Mouse (Mus musculus) urinary bladder, postnatal 36 days (tissue): ENCODE results near the gene Prr14.
"Not testable (repeated sequence)": the region's sequence is repeated elsewhere in the genome, so short reads cannot be mapped to it uniquely, and the experiment has no call there.

ENCODE experiments used
- DNase-seq, 2 experiments: peaks; one replicate each; pipeline ENCODE4 v3.0.0; 2022; ENCODE audit warnings: low spot score in 2 of 2, mixed read lengths in 1 of 2

Prr14 gene

DNA sequence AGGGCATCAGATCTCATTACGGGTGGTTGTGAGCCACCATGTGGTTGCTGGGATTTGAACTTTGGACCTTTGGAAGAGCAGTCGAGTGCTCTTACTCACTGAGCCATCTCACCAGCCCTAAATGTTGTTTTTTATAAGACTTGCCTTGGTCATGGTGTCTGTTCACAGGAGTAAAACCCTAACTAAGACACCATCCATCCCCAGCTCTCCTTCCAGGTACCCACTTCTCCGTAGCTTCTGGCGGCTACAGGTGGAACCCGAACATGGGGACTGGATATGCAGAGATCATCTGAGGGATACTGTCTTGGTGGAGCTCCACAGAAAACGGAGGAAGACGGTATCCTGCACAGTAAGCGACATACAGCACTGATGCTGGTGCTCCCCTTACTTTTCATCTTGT, at the start of gene Prr14:
Prr14 (plus strand) TSS at position 301 of the 400 bp plus-strand sequence.
- not testable (repeated sequence) for DNase-seq

DNA sequence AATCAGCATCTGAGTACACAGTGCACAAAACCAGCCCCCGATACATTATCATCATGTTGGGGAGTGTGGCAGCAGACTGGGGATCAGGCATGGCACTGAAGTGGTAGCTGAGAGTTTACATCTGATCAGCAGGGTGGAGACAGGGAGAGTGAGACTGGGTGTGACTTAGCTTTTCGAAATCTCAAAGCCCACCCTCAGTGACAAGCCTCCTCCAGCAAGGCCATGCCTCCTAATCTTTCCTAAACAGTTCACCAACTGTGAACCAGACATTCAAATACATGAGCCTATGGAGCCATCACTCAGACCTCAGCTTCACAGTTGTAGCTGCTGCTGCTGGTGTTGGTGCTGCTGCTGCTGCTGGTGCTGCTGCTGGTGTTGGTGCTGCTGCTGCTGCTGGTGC, 48.0 kb upstream of the Prr14 start:
- DNase-seq = no peak

DNA sequence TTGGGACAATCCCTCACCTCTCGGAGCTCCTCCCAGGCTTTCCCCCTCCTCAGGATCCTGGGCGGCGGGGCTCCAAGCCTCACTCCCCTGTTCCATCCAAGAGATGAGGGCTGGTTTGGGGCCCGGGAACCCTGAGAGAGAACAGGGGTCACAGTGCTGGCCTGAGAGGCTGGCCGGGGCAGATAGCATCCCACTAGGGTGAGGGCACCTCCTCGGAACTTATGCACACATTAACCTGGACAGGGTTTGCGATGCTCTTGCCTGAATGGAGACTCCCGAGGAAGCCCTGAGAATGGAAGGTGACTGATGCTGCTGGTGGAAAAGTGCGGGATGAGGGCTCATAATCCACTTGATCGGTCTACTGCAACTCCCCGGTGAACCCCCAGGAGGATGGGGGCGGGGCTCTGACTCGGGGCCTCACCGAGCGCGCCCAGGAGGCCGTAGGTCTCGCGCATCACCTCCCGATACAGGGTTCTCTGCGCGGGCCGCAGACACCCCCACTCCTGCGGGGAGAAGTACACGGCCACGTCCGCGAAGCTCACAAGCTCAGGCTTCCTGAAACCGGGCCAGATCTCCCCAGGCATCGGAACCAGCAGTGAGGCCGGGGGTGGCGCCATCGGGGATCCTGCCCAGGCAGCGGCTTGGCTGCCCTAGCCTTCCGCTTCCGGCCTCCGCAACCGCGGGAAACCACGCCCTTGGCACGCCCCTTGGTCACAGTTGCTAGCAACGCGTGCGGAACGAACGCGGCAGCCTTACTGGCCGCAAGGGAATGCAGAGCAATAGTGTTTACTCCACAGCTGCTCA, 37.8 kb upstream of the Prr14 start, which contains the start of gene Zfp688:
Zfp688 (minus strand) TSS at position 681 of the 804 bp plus-strand sequence.
- DNase-seq = peak; percentile 94 to 97

DNA sequence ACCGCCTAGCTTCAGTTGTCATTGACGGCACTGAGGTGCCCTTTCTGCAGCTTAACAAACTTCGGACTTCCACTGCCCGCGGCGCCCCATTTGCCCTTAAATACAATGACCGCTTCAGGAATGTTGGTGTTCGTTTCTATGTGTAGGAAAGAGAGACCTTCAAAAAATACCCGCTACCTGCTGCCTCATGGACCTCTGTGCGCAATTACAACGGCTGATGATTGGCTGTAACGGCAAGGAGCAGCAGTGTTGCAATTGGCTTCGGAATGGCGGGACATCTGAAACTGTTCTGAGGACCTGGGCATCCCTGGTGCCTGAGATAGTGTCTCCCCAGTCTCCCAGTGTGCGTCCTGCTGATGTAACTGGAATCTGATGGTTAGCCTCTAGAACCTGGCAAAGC, 37.2 kb upstream of the Prr14 start:
- no peak for DNase-seq

DNA sequence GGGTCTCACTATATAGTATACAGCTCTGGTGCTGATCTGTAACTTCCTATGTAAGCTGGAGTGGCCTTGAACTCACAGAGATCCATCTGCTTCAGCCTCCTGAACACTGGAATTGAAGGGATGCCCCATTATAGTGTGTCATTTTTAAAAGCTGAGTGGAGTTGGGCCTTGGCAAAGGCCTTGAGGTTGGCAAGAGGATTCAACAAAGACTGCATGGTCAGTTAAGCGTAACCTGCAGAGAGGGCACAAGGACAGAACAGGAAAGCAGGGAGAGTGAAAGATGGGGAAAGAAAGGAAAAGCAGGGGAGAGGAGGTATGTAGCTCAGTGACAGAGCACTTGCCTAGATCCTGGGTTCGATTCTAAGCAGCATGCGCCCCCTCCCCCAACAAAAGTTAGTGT, 34.1 kb upstream of the Prr14 start:
- DNase-seq = no peak

DNA sequence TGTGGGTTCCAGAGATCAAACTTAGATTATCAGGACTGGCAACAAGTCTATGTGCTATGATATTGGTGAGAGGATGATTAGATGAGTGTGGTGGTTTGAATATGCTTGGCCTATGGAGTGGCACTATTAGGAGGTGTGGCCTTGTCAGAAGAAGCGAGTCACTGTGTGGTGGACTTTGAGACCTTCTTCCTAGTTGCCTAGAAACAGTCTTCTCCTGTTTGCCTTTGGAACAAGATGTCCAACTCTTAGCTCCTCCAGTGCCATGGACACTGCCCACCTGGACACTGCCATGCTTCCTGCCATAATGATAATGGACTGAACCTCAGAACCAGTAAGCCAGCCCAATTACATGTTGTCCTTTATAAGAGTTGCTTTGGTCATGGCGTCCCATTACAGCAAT, 33.5 kb upstream of the Prr14 start:
- DNase-seq = no peak

DNA sequence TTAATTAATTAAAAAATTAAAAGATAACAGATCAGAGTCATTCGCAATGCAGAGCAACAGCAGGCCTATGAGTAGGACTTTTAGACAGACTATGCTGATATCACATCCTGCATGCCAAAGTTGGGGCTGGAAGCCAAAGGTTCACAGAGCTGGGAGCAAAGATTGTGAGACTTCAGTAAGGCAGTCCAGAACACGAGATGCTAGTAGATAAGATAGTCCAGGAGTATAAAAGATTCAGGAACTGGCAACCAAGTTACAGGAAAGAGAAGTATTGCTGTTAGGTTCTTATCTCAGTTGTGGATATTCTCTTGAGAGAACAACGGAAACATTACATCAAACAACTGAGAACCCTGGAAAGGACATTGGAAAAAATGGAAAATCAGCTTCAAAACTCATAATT, 33.1 kb upstream of the Prr14 start:
- DNase-seq = no peak

DNA sequence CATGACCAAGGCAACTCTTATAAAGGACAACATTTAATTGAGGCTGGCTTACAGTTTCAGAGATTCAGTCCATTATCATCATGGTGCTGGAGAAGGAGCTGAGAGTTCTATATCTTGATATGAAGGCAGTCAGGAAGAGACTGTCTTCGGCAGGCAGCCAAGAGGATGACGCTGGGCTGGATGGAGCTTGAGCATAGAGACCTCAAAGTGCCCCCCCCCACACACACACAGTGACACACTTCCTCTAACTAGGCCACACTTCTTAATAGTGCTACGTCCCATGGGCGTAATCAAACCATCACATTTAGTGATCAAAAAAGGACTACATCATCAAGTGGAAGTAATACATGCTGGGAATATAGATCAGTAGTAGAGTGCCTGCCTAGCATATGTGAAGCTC, 24.2 kb upstream of the Prr14 start:
- no peak for DNase-seq

DNA sequence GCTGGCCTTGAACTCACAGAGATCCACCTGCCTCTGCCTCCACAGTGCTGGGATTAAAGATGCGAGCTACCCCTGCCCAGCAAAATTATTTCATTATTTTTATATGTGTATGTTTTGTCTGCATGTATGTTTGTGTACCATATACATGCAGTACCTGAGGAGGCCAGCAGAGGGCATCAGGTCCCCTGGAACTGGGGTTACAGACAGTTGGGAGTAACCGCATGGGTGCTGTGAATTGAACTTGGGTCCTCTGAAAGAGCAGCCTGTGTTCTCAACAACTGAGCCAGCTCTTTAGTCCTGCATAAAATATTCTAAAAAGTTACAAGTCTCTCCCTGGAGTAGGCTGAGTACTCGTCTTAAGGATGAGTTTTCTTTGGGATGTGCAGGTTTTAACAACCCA, 21.7 kb upstream of the Prr14 start:
- DNase-seq = no peak

DNA sequence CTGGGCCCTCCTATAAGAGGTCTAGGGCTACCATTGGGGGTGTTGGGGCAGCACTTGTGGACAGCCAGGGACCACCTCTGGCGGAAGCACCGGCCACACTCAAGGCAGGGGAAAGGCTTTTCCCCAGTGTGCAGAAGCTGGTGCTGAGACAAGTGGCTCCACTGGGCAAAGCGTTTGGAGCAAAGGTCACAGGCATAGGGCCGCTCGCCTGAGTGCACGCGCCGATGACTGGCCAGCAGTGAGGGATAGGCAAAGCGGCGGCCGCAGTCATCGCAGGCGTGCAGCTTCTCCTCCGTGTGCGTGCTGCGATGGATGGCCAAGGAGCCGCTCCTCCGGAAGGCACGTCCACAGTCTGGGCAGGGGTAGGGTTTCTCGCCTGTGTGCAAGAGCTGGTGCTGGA, 15.4 kb upstream of the Prr14 start:
- DNase-seq = no peak

DNA sequence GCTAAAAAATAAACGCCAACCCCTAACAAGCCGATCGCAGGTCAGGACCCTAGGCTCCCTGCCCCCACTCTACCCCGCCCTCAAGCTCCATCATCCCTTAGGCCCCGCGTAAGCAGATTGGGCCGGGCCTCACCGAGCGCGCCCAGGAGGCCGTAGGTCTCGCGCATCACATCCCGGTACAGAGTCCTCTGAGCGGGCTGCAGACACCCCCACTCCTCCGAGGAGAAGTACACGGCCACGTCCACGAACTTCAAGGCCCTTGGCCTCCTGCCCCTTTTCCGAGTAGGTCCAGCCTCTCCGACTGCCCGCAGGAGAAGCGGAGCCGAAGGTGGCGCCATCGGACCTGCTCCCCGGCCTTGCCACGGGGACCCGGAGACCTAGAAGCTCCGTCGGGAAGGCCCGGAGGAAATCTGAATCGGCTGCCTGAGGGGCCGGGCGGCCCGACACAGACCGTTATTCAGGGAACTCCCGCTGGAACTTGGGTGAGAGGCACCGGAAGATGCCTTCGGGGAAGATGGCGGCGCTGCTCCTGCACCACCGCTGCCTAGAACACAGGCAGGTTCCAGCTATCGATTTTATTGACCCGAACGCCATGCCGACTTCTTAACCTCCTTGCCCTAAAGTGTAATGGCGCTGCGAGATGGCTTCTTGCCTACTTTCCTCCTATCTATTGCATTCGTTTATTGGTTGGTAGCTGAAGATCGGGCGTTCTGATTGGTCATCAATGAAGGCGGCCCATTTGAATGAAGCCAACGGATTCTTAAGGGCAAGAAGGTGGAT, 10.7 kb upstream of the Prr14 start, which contains the start of gene Zfp689:
Zfp689 (minus strand) TSS at position 638 of the 780 bp plus-strand sequence.
- peak; percentile 93 for DNase-seq

DNA sequence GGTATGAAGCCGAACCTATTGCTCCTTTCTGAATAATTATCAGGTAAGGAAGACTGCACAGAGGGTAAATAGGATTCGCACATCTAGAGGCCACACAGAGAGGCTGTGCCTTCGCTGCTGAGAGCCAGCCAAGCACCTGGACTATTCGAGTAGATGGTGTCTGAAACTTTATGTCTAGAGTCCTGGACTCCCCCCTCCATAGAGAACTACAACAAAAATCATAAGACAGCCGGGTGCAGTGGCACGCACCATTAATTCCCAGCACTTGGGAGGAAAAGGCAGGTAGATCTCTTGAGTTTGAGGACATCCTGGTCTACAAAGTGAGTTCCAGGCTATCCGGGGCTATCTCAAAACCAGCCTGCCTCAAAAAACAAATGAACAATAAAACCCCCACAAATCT, 9.4 kb upstream of the Prr14 start:
- no peak for DNase-seq

DNA sequence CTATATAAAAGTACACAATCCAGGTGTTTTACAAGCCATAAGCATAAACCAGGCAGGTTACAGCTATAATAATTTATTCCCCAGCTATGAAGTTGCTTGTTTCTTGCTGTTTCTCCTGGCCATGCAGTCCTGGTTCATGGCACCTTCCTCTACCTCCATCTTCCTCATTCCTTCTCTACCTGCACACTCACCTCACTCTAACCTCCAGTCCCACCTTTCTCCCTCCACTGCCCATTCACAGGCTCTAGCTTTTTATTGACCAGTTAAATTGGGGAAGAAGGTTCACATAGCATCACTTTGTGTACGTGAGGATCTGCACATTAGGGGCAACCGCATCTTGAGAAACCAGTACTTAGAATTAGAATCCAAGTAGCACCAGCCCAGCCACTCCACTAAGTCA, 6.4 kb upstream of the Prr14 start:
- no peak for DNase-seq

DNA sequence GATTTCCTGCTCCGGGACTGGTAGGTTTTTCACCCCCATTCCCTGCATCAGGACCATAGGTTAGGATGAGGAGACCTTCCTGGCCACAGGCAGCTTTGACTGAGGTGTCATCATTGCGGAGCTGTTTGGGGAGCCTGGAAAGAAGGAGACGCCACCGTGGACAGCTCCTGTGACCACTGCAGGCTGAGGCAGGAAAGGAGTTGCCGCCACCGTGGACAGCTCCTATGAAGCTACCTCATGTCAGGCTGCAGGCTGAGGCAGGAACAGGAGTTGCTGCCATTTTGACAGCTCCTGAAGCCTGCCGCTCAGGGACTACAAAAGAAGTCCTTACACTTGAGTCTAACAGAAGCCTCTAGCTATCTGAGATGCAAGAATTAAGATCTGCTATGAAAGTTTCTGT, 4.5 kb upstream of the Prr14 start:
- DNase-seq = no peak

DNA sequence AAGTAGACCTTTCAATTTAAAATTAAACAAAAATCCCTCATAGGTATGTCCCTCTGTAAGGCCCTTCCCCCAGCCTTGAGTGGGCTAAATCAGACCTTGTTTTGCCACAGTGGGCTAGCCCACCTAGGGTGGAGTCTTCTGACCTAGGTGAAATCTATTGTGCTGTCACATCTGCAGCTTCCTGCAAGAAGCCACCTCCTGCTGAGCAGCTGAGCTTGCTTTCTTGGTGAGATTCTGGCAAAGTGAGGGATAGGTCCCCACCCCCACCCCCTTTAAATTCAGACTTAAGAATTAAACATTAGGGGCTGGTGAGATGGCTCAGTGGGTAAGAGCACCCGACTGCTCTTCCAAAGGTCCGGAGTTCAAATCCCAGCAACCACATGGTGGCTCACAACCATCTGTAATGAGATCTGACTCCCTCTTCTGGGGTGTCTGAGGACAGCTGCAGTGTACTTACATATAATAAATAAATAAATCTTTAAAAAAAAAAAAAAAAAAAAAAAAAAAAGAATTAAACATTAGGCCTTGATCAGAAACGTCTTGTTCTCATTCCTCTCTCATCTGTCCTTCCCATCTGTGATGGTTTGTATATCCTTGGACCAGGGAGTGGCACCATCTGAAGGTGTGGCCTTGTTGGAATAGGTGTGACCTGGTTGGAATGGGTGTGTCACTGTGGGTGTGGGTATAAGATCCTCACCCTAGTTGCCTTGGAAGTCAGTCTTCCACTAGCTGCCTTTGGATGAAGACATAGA, 864 bp upstream of the Prr14 start:
- DNase-seq = not testable (repeated sequence)

DNA sequence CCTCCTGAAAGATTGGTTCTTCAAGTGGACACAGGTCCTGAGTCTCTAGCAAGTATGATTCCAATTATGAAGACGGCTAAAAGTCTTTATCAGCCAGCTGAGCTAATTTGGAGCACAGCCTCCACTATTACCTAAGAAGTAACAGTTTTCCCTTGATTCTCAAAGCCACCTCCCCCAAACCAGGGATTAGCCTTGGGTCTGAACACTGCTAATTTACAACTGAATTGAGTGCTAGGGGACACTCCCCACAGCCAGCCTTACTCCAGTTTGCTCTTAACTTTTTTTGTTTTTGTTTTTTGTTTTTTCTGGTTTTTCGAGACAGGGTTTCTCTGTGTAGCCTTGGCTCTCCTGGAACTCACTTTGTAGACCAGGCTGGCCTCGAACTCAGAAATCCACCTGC, 5.8 kb downstream of the Prr14 start:
- no peak for DNase-seq

DNA sequence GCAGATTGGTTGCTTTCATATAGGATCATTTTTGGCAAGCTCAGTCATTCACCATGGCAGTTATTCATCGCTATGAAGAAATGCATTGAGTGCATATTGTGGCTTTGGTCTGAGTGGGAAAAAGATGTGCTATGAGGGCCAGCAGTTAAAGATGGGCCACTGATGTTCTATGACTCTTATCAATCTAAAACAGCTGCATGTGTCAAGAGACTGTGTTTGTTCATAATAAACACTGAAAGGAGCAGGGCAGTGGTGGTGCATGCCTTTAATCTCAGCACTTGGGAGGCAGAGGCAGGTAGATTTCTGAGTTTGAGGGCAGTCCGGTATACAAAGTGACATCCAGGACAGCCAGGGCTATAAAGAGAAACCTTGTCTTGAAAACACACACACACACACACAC, 6.3 kb downstream of the Prr14 start:
- DNase-seq = not testable (repeated sequence)

DNA sequence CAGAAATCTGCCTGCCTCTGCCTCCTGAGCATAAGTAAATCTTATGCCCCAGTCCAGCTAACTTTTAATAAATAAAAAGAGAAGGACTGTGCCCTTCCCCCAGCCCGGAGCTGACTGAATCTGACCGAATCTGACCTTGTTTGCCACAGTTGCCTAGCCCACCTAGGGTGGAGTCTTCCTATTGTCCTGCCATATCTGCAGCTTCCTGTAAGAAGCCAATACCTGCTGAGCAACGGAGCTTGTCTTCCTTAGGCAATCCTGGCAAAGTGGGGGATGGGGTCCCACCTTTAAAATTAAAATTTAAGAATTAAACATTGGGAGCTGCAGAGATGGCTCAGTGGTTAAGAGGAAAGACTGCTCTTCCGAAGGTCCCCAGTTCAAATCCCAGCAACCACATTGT, 7.2 kb downstream of the Prr14 start:
- no peak for DNase-seq

DNA sequence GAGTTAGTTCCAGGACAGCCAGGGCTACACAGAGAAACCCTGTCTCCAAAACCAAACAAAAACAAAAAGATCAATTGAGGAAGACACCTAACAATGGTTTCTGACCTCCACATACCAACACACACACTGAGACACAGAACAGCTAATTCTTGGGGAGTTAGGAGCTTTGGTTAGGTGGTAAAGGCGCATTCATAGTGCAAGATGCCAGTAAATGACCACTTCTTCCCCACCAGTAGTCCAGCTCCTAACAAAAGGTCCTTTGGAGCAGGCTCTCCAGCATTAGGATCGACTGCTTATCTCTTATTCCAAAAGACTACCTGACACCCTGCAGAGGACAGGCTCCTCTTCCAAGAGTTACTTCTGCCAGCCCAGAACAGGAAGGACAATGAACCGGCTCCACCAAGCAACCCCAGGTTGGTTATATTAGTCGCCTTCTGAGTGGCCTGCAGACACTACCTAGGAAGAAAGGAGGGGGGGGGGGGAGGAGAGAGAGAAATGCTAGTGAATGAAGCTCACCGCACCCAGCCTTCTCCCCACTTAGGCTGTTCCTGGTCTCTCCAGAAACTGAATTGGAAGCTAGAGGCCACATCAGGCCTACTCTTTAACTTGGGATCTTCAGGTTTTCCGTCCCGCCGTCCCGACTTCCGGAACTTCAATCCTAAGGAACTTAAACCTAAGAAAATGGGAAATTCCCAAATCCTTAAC, 10.8 kb downstream of the Prr14 start:
- DNase-seq = peak in 1 of 2 experiments; percentile 15

DNA sequence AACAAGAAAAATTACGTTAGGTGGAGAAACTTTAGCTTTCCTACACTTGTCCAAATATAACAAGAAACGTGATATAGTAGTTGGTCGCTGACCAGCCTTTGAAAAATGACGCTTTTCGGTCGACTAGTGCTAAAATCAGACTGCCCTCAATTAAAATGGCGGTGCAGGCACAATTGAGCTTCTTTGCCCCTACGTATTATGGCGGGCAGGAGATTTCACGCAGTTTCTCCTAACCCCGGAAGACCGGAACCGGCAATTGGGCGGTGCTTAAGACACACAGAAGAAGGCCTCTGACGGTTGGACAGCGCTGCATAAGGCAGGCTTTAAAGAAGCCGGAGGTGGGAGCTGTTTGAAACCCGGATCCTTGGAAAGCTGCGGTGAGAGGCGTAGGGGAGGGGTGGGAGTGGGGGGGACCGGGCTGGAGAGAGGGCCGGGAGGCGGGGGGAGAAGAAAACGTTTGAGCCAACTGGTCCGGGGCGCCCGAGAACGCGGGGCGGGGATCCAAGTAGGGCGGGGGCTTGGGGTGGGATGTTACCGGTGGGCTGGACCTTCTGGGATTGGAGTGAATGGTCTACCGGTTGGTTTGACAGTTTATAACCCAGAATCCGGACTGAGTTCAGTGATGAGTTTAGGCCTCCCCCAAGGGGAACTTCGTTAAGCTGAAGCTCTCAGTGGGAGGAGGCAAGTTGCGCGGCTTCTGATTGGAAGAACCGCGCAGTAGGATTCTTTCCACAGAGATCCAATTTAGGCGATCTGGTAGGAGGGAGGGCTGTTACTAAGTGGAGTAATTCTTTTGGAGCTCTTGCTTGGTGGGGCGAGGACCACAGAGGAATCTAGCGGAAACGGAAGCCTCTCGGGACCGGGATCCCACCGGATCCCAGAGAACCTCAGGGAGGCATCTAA, 11.6 kb downstream of the Prr14 start:
- peak; percentile 80 to 91 for DNase-seq

DNA sequence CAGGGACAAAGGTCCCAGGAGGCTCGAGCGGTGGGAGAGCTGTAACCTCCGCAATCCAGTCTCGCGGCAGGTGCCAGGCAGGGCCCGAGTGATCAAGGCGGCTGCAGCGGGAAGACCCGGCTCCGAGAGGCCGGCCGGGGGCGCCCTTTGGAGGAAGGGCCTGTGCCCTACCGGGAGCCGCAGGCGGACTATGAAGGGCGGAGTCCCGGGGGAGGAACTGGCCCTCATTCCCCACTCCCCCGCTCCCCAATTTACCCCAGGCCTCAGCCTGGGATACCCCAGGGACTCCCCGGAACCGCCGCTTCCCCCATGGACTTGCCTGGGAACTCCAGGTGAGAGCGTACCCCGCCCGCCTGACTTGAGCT, 12.2 kb downstream of the Prr14 start:
- peak in 1 of 2 experiments; percentile 46 for DNase-seq
